Mouse (Mus musculus) lung, adult 2 months (tissue): ENCODE data around the gene Mtrf1. TPM values are rescaled to one million over a fixed set of nuclear protein-coding genes. Genes with fewer than 3 reads are reported as not detected.
A peak's percentile ranks its signal among the peaks of the same experiment; 100 is the strongest.
"Not testable (repeated sequence)": the region's sequence is repeated elsewhere in the genome, so short reads cannot be mapped to it uniquely, and the experiment has no call there.

ENCODE experiments used
- DNase-seq: peaks from one replicate; pipeline ENCODE4 v3.0.0; 2022
- H3K4me1 ChIP-seq: fragments of 200-500 bp; 2 replicates; pipeline ENCODE4 v1.6.1; 2011; ENCODE audit warnings: low read length; ENCODE audit not compliant: control insufficient read depth, insufficient read depth
- H3K4me3 ChIP-seq: fragments of 200-500 bp; replicated peaks from 2 replicates; pipeline ENCODE3; 2011; ENCODE audit warnings: low read depth, mild to moderate bottlenecking, control low read depth, low read length; ENCODE audit errors: extremely low read depth
- CTCF ChIP-seq: fragments of 200-500 bp; IDR thresholded peaks from 2 replicates; pipeline ENCODE4 v1.5.1; 2011; ENCODE audit warnings: mild to moderate bottlenecking, low read length, control low read depth; ENCODE audit not compliant: insufficient read depth
- POLR2A ChIP-seq: fragments of 200-500 bp; IDR thresholded peaks from 2 replicates; pipeline ENCODE4 v1.6.1; 2011; ENCODE audit warnings: low read depth, mild to moderate bottlenecking, control low read depth, low read length, borderline replicate concordance; ENCODE audit errors: extremely low read depth
- WGBS: fragments of 180-500 bp; shearing (Covaris S2); methylation state at CpG from one replicate; pipeline ENCODE4 v1.1.7; 2018; 5-methylcytosine and 5-hydroxymethylcytosine counted together
- polyA plus RNA-seq: library from polyadenylated mRNA; depleted of rRNA; stranded (reverse); fragments of >200 nt; gene quantifications from 2 replicates; pipeline ENCODE4 v1.2.3, GENCODE M21; 2012

Gene Mtrf1
- polyA plus RNA-seq, 1 experiment: 2.0 TPM

DNA sequence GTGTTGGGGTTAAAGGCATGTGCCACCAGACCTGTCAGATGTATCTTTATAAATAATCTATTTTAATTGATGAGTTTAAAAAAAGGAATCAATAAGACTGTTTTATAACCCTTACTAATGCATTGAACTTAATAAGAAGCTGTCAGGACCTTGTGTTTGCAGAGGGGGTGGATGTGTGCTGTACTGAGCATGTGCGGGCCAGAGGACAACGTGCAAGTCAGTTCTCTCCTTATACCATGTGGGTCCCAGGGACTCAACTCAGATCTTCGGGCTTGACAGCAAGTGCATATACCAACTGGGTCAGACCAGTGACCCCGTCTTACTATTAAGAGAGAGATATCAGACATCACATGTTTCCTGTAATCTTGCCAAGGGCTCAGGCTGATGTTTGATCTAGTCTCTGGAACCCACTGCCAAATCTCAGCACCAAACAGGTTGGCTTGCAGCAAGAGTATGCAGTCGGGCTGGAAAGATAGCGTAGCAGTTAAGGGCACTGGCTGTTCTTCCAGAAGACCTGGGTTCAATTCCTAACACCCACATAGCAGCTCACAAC is 11.8 kb downstream of the Mtrf1 start:
- no peak for DNase-seq
- TF ChIP-seq POLR2A: no peak
- H3K4me3 ChIP-seq: no peak overlapping the region
- no peaks in the 10 kb centered on the region for H3K4me1 ChIP-seq
- 76% methylated on average over 6 of the region's 6 CpGs for WGBS

DNA sequence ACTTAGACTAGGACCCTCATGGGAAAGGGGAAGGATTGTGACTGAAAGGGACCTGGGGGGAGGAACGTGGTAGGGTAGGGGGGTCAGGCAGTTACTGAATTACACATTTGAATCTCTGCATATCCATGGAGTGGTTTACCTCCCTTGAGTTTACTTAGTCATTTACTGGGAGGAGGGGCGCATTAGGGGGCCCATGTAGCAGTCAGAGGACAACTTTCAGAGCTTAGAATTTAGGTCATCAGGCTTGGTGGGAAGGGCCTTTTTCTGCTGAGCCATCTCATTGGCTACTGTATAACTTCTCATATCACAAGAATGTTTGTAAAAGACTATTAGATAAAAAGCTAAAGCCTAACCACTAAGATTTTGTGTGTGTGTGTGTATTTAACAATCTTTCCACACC is 13.1 kb downstream of the Mtrf1 start:
- 67% methylated on average over 2 of the region's 2 CpGs for WGBS
- H3K4me3 ChIP-seq: no peak overlapping the region
- no peak for DNase-seq
- TF ChIP-seq POLR2A: no peak
- TF ChIP-seq CTCF: no peak
- H3K4me1 ChIP-seq: no peaks in the 10 kb centered on the region

DNA sequence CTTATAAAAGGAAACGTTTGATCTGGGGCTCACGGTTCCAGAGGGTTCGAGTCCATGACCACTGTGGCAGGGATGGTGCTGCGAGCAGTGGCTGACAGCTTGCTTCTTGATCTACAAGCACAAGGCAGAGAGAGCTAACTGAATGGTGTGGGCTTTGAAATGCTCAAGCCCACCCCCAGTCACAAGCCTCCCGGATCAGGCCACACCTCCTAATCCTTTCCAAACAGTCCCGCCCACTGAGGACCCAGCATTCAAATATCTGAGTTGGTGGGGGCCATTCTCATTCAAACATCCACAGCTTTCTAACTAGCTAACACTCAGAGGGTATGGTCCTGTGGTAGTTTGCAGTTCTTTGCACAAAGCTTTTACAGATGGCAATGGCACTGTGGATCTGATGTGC is 15.5 kb downstream of the Mtrf1 start:
- 89% methylated on average over 6 of the region's 6 CpGs for WGBS
- H3K4me1 ChIP-seq: no peaks in the 10 kb centered on the region
- H3K4me3 ChIP-seq: no peak overlapping the region
- TF ChIP-seq CTCF (no peak), POLR2A (no peak)
- no peak for DNase-seq

DNA sequence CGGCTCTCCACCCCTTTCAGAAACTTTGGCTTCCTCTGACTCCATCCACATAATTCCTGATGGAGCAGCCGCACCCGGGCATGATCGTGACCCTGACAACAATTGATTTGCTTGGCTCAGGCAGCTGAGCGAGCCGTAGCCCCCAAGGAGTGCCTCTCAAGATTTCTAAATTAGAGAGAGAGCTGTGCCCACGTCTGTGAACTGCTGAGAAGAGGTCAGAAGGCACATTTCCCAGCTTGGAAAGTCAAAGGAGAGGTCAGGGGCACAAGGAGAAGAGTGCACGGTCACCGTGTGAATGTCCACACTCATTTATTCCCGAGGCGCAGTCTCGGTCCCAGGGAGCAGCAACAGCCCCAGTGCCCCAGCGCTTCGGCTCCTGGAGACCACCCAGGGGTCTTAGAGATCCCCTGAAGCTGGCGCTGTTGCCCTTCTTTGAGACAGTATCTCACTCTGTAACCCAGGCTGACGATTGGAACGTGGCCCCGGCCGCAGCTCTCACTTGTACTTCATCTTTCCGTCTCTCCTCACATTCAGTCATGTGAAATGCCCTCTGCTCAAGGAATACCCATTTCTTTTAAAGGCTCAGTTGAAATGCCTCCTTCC is 22.6 kb downstream of the Mtrf1 start:
- no peak for DNase-seq
- TF ChIP-seq CTCF: no peak
- WGBS: 79% methylated on average over 20 of the region's 20 CpGs

DNA sequence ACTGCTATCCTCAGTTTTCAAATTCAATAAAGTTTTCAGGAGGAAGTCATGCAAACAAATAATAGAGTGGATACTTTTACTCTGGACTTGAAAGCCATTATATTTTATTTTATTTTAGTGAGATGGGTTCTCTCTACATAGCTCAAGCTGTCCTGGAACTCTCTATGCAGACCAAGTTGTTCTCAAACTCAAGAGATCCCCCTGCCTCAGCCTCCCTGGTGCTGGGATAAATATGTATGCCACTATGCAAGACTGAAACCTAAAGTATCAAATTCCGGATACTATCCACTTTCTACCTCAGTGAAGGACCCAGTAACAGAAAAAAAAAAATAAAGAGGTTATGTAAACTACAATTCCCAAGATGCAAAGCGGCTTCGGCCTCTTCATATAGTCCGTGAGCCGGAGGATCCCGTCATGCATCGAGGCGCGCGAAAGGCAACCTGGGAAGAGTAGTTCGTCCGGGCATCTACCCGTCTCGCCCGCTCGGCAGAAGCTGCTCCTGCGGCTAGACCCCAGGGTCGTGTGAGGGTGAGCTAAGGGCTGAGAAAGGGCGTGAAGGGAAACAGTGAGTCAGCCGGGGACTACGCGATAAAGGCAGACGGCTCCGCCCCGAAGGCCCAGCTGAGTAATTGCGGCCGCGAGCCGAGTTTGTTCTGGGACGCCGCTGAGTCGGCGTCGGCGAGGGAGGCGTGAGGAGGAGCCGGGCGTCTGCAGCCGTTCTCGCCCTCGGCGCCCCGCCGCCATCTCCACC is 28.6 kb downstream of the Mtrf1 start, which contains the start of gene Kbtbd7:
Kbtbd7 (plus strand) TSS at position 533 of the 751 bp plus-strand sequence.
- TF ChIP-seq POLR2A (peak; percentile 71; the same call in 1 of the 2 replicates), CTCF (no peak)
- Histone ChIP-seq H3K4me1 (peaks cover 4% of the 10 kb centered on the region), H3K4me3 (peak within 1 kb of the TSS; percentile 79)
- peak; percentile 92 for DNase-seq
- under 1% methylated on average over 43 of the region's 44 CpGs for WGBS

More for the DNA sequence above, 22.6 kb downstream of the Mtrf1 start:
- Histone ChIP-seq H3K4me3 (no peak overlapping the region), H3K4me1 (no peaks in the 10 kb centered on the region)

DNA sequence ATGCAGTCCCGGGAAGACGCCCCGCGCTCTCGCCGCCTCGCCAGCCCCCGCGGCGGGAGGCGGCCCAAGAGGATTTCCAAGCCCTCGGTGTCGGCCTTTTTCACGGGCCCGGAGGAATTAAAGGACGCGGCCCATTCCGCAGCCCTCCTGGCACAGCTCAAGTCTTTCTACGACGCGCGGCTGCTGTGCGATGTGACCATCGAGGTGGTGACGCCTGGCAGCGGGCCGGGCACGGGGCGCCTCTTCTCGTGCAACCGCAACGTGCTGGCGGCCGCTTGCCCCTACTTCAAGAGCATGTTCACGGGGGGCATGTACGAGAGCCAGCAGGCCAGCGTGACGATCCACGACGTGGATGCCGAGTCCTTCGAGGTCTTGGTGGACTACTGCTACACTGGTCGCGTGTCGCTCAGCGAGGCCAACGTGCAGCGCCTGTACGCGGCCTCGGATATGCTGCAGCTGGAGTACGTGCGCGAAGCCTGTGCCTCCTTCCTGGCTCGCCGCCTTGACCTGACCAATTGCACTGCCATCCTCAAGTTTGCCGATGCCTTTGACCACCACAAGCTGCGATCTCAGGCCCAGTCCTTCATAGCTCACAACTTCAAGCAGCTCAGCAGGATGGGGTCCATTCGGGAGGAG is 29.3 kb downstream of the Mtrf1 start:
- DNase-seq: peak; percentile 16
- not testable (repeated sequence) for H3K4me1 ChIP-seq, H3K4me3 ChIP-seq
- WGBS: 55% methylated on average over 10 of the region's 59 CpGs

DNA sequence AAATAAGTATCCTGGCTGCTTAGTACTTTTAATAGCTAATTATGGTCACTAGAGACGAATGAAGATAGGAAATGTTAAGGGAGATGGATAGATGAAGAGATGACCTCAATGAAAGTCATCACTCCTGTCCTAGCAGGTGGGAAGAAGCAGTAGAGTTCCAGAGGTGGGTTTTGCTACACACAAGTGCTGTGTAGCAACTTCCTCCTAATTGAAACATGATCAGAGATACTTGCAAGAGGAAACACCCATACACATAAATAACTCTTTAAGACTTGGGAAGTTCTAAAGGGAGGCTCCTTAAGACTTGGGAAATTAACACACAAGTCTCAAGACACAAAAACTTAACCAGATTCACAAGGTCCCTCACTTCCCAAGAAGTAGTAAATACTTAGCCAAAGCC is 36.5 kb downstream of the Mtrf1 start:
- TF ChIP-seq CTCF (no peak), POLR2A (no peak)
- no peak for DNase-seq
- Histone ChIP-seq H3K4me1 (no peaks in the 10 kb centered on the region), H3K4me3 (no peak overlapping the region)
- 55% methylated on average over 1 of the region's 1 CpGs for WGBS

DNA sequence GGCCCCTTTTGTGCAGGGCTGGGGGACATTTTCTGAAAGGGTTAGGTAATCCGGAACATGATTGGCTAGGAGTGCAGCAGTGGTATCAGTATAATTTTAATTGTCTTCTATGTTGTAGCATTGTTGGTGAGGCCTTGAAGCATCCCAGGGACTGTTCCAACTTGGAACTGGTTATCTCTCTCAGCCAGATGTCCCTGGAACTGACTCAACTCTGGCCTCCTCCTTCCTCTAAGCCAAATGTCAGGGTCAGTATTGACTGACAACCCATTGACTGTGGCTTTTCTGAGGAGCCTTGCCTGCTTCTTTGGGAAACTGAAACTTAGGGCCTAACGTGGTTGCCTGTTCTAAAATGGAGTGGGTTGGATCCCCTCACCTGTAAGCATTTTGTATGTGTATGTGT is 43.1 kb downstream of the Mtrf1 start:
- no peak for TF ChIP-seq CTCF
- TF ChIP-seq POLR2A: no peak
- peaks cover 2% of the 10 kb centered on the region; the same call in 1 of the 2 replicates for H3K4me1 ChIP-seq
- 91% methylated on average over 2 of the region's 2 CpGs for WGBS
- no peak for DNase-seq
- no peak overlapping the region for H3K4me3 ChIP-seq

DNA sequence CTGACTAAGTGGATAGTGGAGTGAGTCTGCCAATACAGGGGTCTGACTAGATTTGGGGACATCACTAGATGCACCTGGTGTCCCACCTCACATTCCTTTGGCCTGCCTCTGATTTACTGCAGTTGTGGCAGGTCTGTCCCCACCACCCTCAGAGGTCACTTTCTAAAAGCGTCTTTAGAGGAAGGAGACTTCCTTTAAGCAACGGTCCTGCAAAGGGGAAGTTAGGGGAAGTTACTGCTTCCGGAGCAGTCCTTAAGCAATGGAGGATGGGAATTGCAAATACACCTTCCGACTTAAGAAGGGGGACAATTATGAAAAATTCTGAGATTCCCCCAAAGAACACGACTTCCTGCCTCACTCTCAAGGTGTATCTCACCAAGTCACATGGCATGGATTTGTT is 43.9 kb downstream of the Mtrf1 start:
- no peak for TF ChIP-seq CTCF
- no peak for TF ChIP-seq POLR2A
- WGBS: 45% methylated on average over 5 of the region's 5 CpGs
- no peak for DNase-seq
- H3K4me3 ChIP-seq: no peak overlapping the region
- H3K4me1 ChIP-seq: peaks cover 2% of the 10 kb centered on the region; the same call in 1 of the 2 replicates

DNA sequence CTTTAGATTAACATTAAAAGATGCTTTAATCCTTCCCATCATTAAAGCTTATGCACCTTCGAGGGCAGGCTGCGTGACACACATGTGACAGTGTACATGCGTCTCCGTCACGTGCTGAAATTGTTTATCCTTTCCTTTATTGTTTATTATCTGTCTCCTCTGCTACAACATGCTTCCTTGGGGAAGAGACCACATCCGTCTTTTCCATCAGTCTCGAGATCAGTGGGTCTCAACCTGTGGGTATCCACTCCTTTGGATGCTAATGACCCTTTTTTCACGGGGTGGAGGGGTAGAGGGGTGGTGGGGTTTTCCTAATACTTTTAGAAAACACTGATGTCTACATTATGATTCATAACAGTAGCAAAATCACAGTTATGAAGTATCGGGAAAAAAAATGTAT is 47.0 kb downstream of the Mtrf1 start:
- 71% methylated on average over 9 of the region's 9 CpGs for WGBS
- DNase-seq: no peak
- Histone ChIP-seq H3K4me3 (no peak overlapping the region), H3K4me1 (peaks cover 2% of the 10 kb centered on the region; the same call in 1 of the 2 replicates)
- TF ChIP-seq CTCF (no peak), POLR2A (no peak)
